Mouse (Mus musculus): ENCODE measurements around the gene Lrrc73.

The Lrrc73 gene

DNA sequence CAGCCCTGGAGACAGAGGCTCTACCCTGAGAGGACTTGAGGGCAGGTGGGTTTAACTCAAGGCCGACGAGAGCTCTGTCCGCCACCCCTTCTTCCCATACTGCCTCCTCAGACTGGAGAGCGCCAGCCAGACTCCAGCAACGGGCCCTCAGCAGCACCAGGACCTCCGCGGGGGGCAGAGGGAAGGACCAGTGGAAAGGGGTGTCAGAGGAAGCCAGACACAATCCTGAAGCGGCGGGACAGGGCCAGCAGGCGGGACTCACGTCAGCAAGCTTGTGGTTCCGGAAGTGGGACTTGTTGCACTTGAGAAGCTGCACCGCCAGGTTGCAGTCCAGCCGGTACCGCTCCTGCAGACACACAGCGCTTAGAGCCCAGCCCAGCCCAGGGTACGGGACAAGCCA lies 6.3 kb downstream of the Lrrc73 start:
- in situ Hi-C loops (cut with MboI, MseI): loop anchor here (10.0 kb wide), 1 partner anchor 145 kb away; no protein-coding TSS in a partner anchor

GRCm38 (mm10) chr17:46262201-46262694 lies 8.9 kb downstream of the Lrrc73 start:
- in situ Hi-C loops (cut with MboI, MseI): loop anchor here (10.0 kb wide), 1 partner anchor 143 kb away; no protein-coding TSS in a partner anchor

GRCm38 (mm10) chr17:46265502-46265901 lies 12.2 kb downstream of the Lrrc73 start:
- in situ Hi-C loops (cut with MboI, MseI): loop anchor here (5.0 to 10.0 kb wide), 2 partner anchors 107 to 139 kb away; no protein-coding TSS in a partner anchor

- in situ Hi-C loops (cut with MboI, MseI): loop anchor here (5.0 to 10.0 kb wide), 2 partner anchors 106 to 139 kb away; no protein-coding TSS in a partner anchor
Observed at GRCm38 (mm10) chr17:46265918-46266618, 12.7 kb downstream of the Lrrc73 start.

DNA sequence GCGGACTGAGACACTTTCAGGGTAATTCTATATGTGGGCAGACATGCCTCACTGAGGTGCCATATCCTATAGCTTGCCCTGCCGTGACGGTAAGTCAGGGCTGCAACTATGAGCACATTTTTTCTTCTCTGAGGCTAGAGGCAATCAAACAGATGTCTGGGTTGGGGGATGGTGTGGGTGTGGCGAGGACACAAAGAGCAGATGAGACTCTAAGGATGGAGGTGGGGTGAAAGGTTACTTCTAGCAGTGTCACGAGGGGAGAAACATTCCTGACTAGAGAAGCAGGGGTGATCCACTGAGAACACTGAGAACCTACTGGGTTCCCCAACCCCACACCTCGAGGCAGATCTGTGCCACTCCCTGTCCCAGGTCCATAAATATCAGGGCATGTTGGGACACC lies 13.7 kb downstream of the Lrrc73 start:
- in situ Hi-C loops (cut with MboI, MseI): loop anchor here (5.0 to 10.0 kb wide), 2 partner anchors 105 to 138 kb away; no protein-coding TSS in a partner anchor

DNA sequence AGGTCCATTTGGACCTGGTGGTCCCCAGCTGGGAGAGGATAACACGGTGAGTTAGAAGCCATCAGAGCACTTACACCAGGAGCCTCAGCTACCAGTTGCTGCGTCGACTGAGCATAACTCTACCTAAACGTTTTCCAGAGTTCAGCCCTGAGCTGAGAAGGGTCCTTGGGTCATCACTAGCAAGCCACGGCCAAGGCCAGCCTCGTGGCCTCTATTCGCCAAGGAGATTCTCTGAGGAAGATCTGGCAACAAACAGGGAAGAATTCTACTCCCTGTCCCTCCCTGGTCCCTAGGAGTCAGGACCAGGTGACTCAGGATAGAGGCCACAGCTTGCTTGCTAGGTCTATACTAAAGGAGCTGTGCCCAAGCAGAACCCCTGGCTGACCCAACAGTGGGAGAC lies 14.2 kb downstream of the Lrrc73 start:
- in situ Hi-C loops (cut with MboI, MseI): loop anchor here (5.0 to 10.0 kb wide), 2 partner anchors 105 to 137 kb away; no protein-coding TSS in a partner anchor

- in situ Hi-C loops (cut with MboI, MseI): loop anchor here (5.0 to 10.0 kb wide), 2 partner anchors 104 to 137 kb away; no protein-coding TSS in a partner anchor
Observed at GRCm38 (mm10) chr17:46268026-46268720, 14.8 kb downstream of the Lrrc73 start.

- in situ Hi-C loops (cut with MboI, MseI): loop anchor here (5.0 to 10.0 kb wide), 2 partner anchors 102 to 135 kb away; no protein-coding TSS in a partner anchor
Observed at GRCm38 (mm10) chr17:46269771-46270534, 16.6 kb downstream of the Lrrc73 start.

- in situ Hi-C loops (cut with MboI, MseI): no loop called here
Observed at GRCm38 (mm10) chr17:46272058-46272457, 18.7 kb downstream of the Lrrc73 start.

DNA sequence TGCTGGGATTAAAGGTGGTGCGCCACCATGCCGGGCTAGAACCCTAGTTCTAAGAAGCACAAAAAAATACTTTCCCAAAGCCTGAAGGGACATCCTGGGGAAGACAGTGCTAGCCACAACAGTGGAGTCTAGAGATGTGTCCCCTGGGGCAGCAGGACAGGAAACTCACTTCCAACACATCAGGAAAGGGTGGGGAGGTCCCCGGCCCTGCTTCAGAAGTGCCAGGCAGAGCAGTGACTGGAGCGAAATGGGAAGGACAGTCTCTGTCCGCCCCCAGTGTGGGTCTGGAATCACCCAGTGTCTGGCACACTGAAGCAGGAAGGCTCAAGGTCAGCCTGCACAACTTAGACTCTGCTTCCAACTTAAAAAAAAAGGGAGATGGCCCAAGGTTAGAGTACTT lies 19.3 kb downstream of the Lrrc73 start:
- in situ Hi-C loops (cut with MboI, MseI): no loop called here

DNA sequence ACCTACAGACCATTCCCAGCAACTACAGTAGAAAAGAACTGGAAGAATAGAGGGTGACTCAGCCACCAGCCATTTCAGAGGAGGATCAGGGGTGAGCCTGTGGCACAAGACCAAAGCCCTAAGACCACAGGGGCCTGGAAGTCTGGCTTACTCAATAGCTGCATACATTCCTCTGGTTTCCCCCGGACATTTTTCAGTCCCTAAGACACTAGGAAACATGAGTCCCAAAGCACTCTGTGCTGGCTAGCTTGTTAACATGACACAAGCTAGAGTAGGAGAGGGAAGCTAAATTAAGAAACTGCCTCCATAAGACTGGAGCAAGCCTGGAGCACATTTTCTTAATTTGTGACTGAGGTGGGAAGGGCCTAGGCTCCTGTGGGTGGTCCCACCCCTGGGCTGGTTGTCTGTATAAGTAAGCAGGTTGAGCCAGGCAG lies 20.5 kb downstream of the Lrrc73 start:
- in situ Hi-C loops (cut with MboI, MseI): no loop called here

DNA sequence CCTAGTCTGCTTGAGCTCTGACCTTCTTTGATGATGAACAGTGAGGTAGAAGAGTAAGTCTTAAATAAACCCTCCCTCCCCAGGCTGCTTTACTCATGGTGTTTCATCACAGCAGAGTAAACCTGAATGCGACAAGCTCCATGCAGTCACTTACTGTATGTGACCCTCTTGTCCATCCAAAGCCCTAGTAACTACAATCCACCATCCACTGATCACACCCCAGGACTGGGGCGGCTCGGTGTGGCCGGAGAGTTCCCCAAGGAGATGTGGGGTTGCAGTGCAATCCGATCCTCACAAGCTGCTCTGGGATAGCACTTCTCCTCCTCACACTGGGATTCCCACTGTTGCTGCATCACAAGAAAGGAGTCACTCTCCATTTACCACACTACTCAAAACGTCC lies 21.1 kb downstream of the Lrrc73 start:
- in situ Hi-C loops (cut with MboI, MseI): no loop called here

DNA sequence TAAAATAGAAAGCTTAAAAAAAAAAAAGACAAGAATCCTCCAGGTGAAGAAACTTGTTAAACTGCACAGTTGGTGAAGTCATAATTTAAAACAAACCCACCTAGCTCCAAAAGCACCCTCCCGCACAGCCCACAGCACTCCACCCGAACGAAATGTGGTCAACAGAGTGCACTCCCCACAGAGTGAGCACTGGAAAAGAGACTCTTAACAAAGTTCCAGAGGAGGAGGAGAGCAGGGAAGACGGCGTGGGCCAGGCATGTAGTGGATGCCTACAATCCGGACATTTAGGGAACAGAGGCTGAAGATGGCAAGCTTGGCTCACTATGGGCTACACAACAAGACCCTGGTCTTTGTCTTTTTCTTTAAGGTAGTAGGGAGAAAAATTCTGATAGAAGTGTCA lies 21.7 kb downstream of the Lrrc73 start:
- in situ Hi-C loops (cut with MboI, MseI): no loop called here

DNA sequence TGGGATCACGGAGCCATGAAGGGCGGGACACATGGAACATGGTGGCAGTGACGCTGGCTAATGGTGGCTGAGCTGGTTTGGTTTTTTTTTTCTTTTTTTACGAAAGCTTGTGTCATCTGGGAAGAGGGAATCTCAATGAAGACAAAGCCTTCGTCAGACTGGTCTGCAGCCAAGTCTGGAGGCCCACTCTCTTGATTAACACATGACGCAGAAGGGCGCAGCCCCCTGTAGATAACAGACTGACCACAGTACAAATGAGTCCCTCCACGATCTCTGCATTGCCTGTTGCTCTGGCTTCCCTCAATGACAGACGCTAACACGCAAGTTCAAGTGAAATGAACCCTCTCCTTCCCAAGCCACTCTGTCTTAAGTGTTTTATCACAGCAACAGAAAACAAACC lies 22.2 kb downstream of the Lrrc73 start:
- in situ Hi-C loops (cut with MboI, MseI): no loop called here

- in situ Hi-C loops (cut with MboI, MseI): no loop called here
Observed at GRCm38 (mm10) chr17:46277586-46277985, 24.3 kb downstream of the Lrrc73 start.

DNA sequence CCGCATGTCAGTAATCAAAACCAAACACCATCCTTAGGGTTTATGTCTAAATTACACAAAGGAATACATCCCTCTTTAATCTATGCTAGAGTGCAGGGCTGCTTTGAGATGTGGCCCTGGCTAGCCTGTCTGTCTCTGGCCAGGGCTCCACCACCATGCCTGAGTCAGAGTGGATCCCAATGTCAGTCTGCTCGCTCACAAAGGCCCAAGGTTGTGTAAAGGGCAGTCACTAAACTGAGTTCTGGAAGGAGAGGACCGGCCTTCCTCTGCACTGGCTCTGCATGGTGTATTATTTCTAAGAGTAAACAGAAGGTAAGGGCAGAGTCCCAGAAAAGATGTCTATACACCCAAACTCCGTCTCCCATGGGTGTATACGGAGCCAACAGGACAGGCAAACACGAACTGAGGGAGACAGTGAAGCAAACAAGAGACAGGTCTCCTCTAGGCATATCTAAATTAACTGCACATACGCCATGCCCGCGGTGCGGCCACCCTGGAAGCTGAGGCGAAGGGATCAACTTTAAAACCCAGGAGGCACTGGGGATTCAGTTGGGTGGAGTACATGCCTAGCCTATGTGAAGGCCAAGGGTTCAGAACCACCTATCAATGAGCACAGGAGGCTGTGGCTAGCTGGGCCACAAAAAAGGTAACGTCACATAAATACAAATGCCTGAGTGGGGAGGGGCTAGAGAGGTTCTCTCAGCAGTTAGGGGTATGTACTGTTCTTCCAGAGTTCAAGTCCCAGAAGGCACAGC lies 24.9 kb downstream of the Lrrc73 start:
- in situ Hi-C loops (cut with MboI, MseI): no loop called here

GRCm38 (mm10) chr17:46282483-46283123 lies 29.3 kb downstream of the Lrrc73 start, which contains the start of gene Tjap1:
Gene Tjap1 (minus strand): TSS chr17:46283026.
- in situ Hi-C loops (cut with MboI, MseI): no loop called here

DNA sequence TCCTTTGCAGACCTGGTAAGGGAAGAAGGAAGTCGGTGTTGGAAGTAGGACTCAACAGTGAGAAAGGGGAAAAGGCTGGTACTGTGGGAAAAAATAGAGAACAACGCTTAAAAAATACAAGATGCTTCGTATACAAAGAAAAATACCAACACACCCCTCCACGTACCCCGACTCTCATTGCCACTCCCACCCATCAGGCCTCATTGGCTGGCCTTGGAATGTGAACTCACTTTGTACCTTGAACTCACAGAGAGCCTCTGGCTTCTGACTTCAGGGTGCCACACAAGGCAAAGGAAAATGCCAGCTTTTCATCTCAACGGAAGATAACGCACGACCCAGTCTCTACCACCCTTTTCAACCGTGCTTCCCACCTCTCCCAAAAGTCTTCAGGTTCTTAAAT lies 29.8 kb downstream of the Lrrc73 start:
- in situ Hi-C loops (cut with MboI, MseI): no loop called here

GRCm38 (mm10) chr17:46283911-46284310 lies 30.6 kb downstream of the Lrrc73 start:
- in situ Hi-C loops (cut with MboI, MseI): no loop called here

DNA sequence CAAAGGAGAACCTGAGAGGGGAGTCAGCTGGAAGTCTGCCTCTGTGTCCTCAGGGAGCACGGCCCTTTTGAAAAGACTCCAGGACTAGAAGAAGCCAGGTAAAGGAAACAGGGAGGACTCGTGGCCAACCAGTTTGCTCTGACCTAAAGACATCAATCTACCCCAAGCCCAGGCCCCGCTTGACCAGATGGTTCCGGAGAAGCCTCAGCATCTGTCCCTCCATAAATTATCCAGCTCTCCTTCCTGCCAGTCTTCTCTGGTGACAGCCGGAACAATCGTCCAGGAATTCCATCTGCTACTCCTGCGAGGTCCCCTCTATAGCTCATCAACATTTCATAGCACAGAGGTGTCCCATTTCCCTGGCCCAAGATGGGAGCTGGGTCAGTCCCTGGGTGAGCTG lies 31.3 kb downstream of the Lrrc73 start:
- in situ Hi-C loops (cut with MboI, MseI): no loop called here

Data from regulatory T cell (primary cell).